Mouse (Mus musculus) neural tube, embryonic 15.5 days (tissue): ENCODE results near the gene Lrch1. TPM values are rescaled to one million over a fixed set of nuclear protein-coding genes. Genes with fewer than 3 reads are reported as not detected.
A peak's percentile ranks its signal among the peaks of the same experiment; 100 is the strongest.

ENCODE experiments used
- ATAC-seq: fragments of 200-750 bp; cut with Nextera tagmentation; 2 replicates; pipeline ENCODE4 v1.8.0; 2017; ENCODE audit warnings: mild to moderate bottlenecking, moderate TSS enrichment, moderate library complexity; ENCODE audit not compliant: low FRiP score
- H3K27ac ChIP-seq: fragments of 300-500 bp; sonication (generic); replicated peaks from 2 replicates; pipeline ENCODE4 v1.5.1; 2015; ENCODE audit warnings: mild to moderate bottlenecking, inconsistent platforms
- H3K27me3 ChIP-seq: fragments of 300-500 bp; sonication (generic); replicated peaks from 2 replicates; pipeline ENCODE4 v1.6.1; 2015; ENCODE audit warnings: inconsistent platforms
- H3K36me3 ChIP-seq: fragments of 300-500 bp; sonication (generic); 2 replicates; pipeline ENCODE4 v1.6.1; 2015; ENCODE audit warnings: inconsistent platforms
- H3K4me1 ChIP-seq: fragments of 300-500 bp; sonication (generic); 2 replicates; pipeline ENCODE4 v1.6.1; 2015; ENCODE audit warnings: inconsistent platforms
- H3K4me2 ChIP-seq: fragments of 300-500 bp; sonication (generic); 2 replicates; pipeline ENCODE4 v1.6.1; 2015; ENCODE audit warnings: inconsistent platforms, mild to moderate bottlenecking, moderate library complexity
- H3K4me3 ChIP-seq: fragments of 300-500 bp; sonication (generic); replicated peaks from 2 replicates; pipeline ENCODE4 v1.5.1; 2015; ENCODE audit warnings: mild to moderate bottlenecking, inconsistent platforms
- H3K9ac ChIP-seq: fragments of 300-500 bp; sonication (generic); replicated peaks from 2 replicates; pipeline ENCODE4 v1.6.1; 2015; ENCODE audit warnings: mild to moderate bottlenecking, inconsistent platforms
- H3K9me3 ChIP-seq: fragments of 300-500 bp; sonication (generic); replicated peaks from 2 replicates; pipeline ENCODE4 v1.6.1; 2016; ENCODE audit warnings: inconsistent platforms
- WGBS: fragments of 180-500 bp; shearing (Covaris S2); methylation state at CpG from one replicate; pipeline ENCODE4 v1.1.7; 2015; ENCODE audit warnings: mixed read lengths; 5-methylcytosine and 5-hydroxymethylcytosine counted together
- polyA plus RNA-seq: library from polyadenylated mRNA; unstranded; fragments of >200 nt; fragmentation: Nextera tagmentation; extraction: Ambion mirVana; gene quantifications from 2 replicates; pipeline ENCODE4 v1.2.1, GENCODE M21; 2015

Gene Lrch1
- polyA plus RNA-seq, 1 experiment from 2014 or later = 20.6 TPM

DNA sequence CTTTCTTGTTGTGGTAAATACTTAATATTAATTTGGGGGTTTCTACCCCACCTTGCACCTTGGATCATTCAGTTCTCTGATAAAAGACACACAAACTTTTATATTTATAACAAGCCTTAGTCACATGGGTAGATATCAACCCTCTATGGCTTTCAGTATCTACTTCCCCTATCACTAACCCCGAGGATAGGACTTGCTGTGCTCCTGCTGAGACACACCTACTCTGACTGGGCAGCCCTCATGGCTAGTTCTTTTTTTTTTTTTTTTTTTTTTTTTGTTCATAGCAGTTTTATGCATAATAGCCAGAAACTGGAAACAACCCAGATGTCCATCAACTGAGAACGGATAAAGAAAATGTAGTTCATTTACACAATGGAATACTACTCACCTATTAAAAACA is 106.0 kb downstream of the Lrch1 start:
- no peak for ATAC-seq
- H3K9me3 ChIP-seq = no peaks in the 10 kb centered on the region
- no peak overlapping the region for H3K27ac ChIP-seq
- no peaks in the 10 kb centered on the region for H3K27me3 ChIP-seq
- H3K4me2 ChIP-seq = no peak overlapping the region
- H3K4me1 ChIP-seq = peaks cover 25% of the 10 kb centered on the region
- H3K9ac ChIP-seq = no peak overlapping the region
- H3K4me3 ChIP-seq = no peak overlapping the region
- 87% methylated on average over 2 of the region's 2 CpGs for WGBS
- H3K36me3 ChIP-seq = no peaks in the 10 kb centered on the region

- Histone ChIP-seq H3K36me3 (no peaks in the 10 kb centered on the region), H3K9me3 (no peaks in the 10 kb centered on the region), H3K9ac (no peak overlapping the region), H3K4me1 (peaks cover 21% of the 10 kb centered on the region), H3K4me2 (no peak overlapping the region), H3K4me3 (no peak overlapping the region), H3K27me3 (no peaks in the 10 kb centered on the region), H3K27ac (no peak overlapping the region)
- WGBS = 82% methylated on average over 3 of the region's 3 CpGs
- ATAC-seq = no peak
Measured at GRCm38 (mm10) chr14:74841297-74841696, 106.4 kb downstream of the Lrch1 start.

DNA sequence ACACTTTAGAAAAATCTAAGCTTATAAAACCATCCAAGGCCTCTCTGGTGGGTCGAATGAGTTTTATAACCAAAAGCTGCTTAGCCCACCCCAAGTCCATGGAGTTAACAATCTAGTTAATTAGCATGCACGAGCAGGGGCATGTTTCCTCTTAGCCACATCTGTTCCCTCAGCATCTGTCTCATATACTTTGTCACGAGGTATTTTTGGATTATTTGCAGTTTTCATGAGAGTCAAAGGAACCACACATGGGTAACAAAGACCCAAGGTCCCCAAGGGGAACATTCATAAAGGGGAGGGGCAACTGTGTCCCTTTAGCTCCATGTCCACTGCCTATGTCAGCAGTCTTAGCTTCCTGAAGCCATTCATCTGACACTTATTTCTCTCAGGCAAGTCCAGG is 106.9 kb downstream of the Lrch1 start:
- no peak for ATAC-seq

DNA sequence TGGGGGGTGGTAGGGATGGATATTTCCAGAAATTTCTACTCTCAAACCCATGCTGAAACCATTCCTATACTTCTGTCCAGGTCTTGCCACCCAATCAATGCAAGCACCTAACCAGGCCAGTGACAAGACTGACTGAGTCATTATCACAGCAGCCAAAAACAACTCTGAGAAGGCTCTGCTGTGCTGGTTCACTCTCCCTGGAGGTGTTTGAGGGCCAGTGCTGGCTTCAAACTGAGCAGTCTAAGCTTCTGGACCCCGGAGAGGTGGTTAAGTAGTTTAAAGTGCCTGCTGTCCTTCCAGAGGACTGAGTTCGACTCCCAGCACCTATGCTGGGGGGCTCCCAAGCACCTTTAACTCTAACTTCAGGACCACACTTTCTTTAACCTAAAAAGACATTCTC is 107.3 kb downstream of the Lrch1 start:
- Histone ChIP-seq H3K4me3 (no peak overlapping the region), H3K4me1 (peaks cover 14% of the 10 kb centered on the region; the same call in 1 of the 2 replicates), H3K27me3 (no peaks in the 10 kb centered on the region), H3K4me2 (no peak overlapping the region), H3K9ac (no peak overlapping the region), H3K36me3 (no peaks in the 10 kb centered on the region), H3K27ac (no peak overlapping the region), H3K9me3 (no peaks in the 10 kb centered on the region)
- WGBS = 81% methylated on average over 2 of the region's 2 CpGs
- ATAC-seq = no peak

More for the DNA sequence above, 106.9 kb downstream of the Lrch1 start:
- no peaks in the 10 kb centered on the region for H3K27me3 ChIP-seq
- 29% methylated on average over 3 of the region's 3 CpGs for WGBS
- peaks cover 19% of the 10 kb centered on the region for H3K4me1 ChIP-seq
- no peak overlapping the region for H3K4me2 ChIP-seq
- H3K27ac ChIP-seq = no peak overlapping the region
- H3K9ac ChIP-seq = no peak overlapping the region
- no peak overlapping the region for H3K4me3 ChIP-seq
- H3K9me3 ChIP-seq = no peaks in the 10 kb centered on the region
- no peaks in the 10 kb centered on the region for H3K36me3 ChIP-seq

GRCm38 (mm10) chr14:74838816-74839215 is 108.9 kb downstream of the Lrch1 start:
- H3K4me2 ChIP-seq = no peak overlapping the region
- H3K27me3 ChIP-seq = no peaks in the 10 kb centered on the region
- H3K9ac ChIP-seq = no peak overlapping the region
- H3K4me1 ChIP-seq = peaks cover 14% of the 10 kb centered on the region; the same call in 1 of the 2 replicates
- no peak for ATAC-seq
- H3K9me3 ChIP-seq = no peaks in the 10 kb centered on the region
- no peaks in the 10 kb centered on the region for H3K36me3 ChIP-seq
- H3K4me3 ChIP-seq = no peak overlapping the region
- no peak overlapping the region for H3K27ac ChIP-seq
- WGBS = 75% methylated on average over 7 of the region's 7 CpGs

- H3K4me2 ChIP-seq = no peak overlapping the region
- H3K9ac ChIP-seq = no peak overlapping the region
- no peaks in the 10 kb centered on the region for H3K9me3 ChIP-seq
- H3K27me3 ChIP-seq = no peaks in the 10 kb centered on the region
- no peak overlapping the region for H3K27ac ChIP-seq
- H3K4me3 ChIP-seq = no peak overlapping the region
- H3K4me1 ChIP-seq = peaks cover 11% of the 10 kb centered on the region
- no peak for ATAC-seq
- no peaks in the 10 kb centered on the region for H3K36me3 ChIP-seq
- 65% methylated on average over 1 of the region's 1 CpGs for WGBS
Measured at GRCm38 (mm10) chr14:74835010-74835409, 112.7 kb downstream of the Lrch1 start.

GRCm38 (mm10) chr14:74834215-74834614 is 113.5 kb downstream of the Lrch1 start:
- H3K36me3 ChIP-seq = no peaks in the 10 kb centered on the region
- no peak for ATAC-seq
- 94% methylated on average over 1 of the region's 1 CpGs for WGBS

GRCm38 (mm10) chr14:74831653-74832052 is 116.0 kb downstream of the Lrch1 start:
- no peak overlapping the region for H3K4me3 ChIP-seq
- no peaks in the 10 kb centered on the region for H3K27me3 ChIP-seq
- no peak for ATAC-seq
- H3K9me3 ChIP-seq = no peaks in the 10 kb centered on the region
- no peaks in the 10 kb centered on the region for H3K36me3 ChIP-seq
- H3K4me1 ChIP-seq = peaks cover 6% of the 10 kb centered on the region
- WGBS = 80% methylated on average over 5 of the region's 5 CpGs
- no peak overlapping the region for H3K4me2 ChIP-seq
- H3K9ac ChIP-seq = no peak overlapping the region
- peak overlapping the region; percentile 28; the same call in 1 of the 2 replicates for H3K27ac ChIP-seq

More at GRCm38 (mm10) chr14:74834215-74834614, 113.5 kb downstream of the Lrch1 start:
- H3K4me2 ChIP-seq = no peak overlapping the region
- no peaks in the 10 kb centered on the region for H3K27me3 ChIP-seq
- H3K9me3 ChIP-seq = no peaks in the 10 kb centered on the region
- no peak overlapping the region for H3K4me3 ChIP-seq
- H3K27ac ChIP-seq = no peak overlapping the region
- no peak overlapping the region for H3K9ac ChIP-seq
- peaks cover 6% of the 10 kb centered on the region for H3K4me1 ChIP-seq

GRCm38 (mm10) chr14:74831050-74831449 is 116.6 kb downstream of the Lrch1 start:
- Histone ChIP-seq H3K27me3 (no peaks in the 10 kb centered on the region), H3K27ac (peak overlapping the region; percentile 28; the same call in 1 of the 2 replicates), H3K9ac (no peak overlapping the region), H3K36me3 (no peaks in the 10 kb centered on the region), H3K4me2 (no peak overlapping the region), H3K4me1 (peaks cover 6% of the 10 kb centered on the region), H3K4me3 (no peak overlapping the region), H3K9me3 (no peaks in the 10 kb centered on the region)
- WGBS = 74% methylated on average over 5 of the region's 5 CpGs
- ATAC-seq = no peak

DNA sequence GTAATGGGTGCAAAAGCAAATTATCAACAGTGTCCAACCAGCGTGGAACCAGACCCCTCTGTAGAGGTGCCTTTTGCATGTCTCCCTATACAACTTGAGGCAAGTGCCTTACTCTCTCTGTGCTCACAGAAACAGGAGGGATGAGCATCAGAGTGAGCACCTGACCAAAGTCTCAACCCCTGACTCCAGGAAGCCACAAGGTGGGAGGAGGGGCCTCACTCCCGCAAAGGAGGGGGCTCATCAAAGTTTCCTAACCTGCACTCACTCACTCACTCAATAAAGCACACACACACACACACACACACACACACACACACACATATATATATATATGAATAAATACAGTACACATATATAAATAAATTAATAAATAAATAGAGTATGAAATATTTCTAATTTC is 117.1 kb downstream of the Lrch1 start:
- Histone ChIP-seq H3K36me3 (peaks cover 2% of the 10 kb centered on the region; the same call in 1 of the 2 replicates), H3K9ac (no peak overlapping the region), H3K27me3 (no peaks in the 10 kb centered on the region), H3K4me2 (no peak overlapping the region), H3K4me1 (peaks cover 6% of the 10 kb centered on the region), H3K9me3 (no peaks in the 10 kb centered on the region), H3K27ac (no peak overlapping the region), H3K4me3 (no peak overlapping the region)
- ATAC-seq = no peak
- WGBS = 90% methylated on average over 2 of the region's 2 CpGs

GRCm38 (mm10) chr14:74822757-74823680 is 124.7 kb downstream of the Lrch1 start:
- no peak for ATAC-seq
- Histone ChIP-seq H3K27me3 (no peaks in the 10 kb centered on the region), H3K9me3 (no peaks in the 10 kb centered on the region), H3K4me2 (no peak overlapping the region), H3K9ac (no peak overlapping the region), H3K36me3 (peaks cover 7% of the 10 kb centered on the region; the same call in 1 of the 2 replicates), H3K4me1 (0 out of 2 replicates have a peak, but pooled peaks cover 3% of the 10 kb centered on the region), H3K27ac (no peak overlapping the region), H3K4me3 (no peak overlapping the region)
- 87% methylated on average over 7 of the region's 7 CpGs for WGBS

DNA sequence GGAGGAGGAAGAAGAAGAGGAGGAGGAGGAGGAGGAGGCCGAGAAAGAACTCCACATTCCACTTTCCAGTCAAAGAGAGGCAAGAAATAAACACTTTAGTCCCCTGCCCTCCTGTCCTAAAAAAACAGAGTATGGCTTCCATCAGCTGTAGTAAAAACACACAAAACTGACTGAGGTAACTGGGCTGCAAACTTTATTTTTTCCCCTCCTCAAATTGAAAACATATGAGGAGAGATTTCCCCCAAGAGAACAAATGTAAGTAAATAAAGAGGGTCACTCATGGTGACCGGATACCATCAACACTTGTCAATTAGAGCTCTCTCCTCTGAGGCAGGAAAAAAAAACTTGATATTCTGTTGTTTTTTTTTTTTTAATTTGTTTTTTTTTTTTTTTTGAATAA is 125.6 kb downstream of the Lrch1 start:
- Histone ChIP-seq H3K9ac (no peak overlapping the region), H3K27ac (no peak overlapping the region), H3K4me3 (no peak overlapping the region), H3K36me3 (peaks cover 7% of the 10 kb centered on the region; the same call in 1 of the 2 replicates), H3K27me3 (no peaks in the 10 kb centered on the region), H3K4me1 (0 out of 2 replicates have a peak, but pooled peaks cover 3% of the 10 kb centered on the region), H3K9me3 (no peaks in the 10 kb centered on the region), H3K4me2 (no peak overlapping the region)
- 72% methylated on average over 2 of the region's 2 CpGs for WGBS
- ATAC-seq = no peak
